Mouse (Mus musculus): ENCODE data around the gene Fam172a. TPM values are rescaled to one million over a fixed set of nuclear protein-coding genes. Genes with fewer than 3 reads are reported as not detected.
A peak's percentile ranks its signal among the peaks of the same experiment; 100 is the strongest.
"Not testable (repeated sequence)": the region's sequence is repeated elsewhere in the genome, so short reads cannot be mapped to it uniquely, and the experiment has no call there.

The Fam172a gene
- 7.6 and 7.7 TPM in 2 replicates for polyA plus RNA-seq (2015; fragmentation: Nextera tagmentation; extraction: Ambion mirVana)

DNA sequence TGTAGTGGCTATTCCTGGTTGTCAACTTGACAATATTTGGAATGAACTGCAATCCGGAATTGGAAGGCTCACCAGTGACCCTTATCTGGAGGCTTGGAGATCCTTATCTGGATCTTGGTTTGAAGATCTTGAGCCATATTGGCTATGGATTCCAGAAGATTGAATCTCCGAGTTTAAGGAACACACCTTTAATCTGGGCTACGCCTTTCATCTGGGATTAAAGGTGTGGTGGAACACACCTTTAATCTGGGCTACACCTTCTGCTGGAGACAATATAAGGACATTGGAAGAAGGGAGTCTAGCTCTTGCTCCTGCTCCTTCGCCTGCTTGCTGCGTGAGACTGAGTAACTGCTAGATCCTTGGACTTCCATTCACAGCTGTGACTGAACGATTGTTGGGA is at the start of gene Fam172a:
Fam172a (plus strand) TSS at position 301 of the 400 bp plus-strand sequence.
- WGBS (ENCODE audit: insufficient replicate concordance) = no CpG with 5 or more reads among the region's 6 CpGs

DNA sequence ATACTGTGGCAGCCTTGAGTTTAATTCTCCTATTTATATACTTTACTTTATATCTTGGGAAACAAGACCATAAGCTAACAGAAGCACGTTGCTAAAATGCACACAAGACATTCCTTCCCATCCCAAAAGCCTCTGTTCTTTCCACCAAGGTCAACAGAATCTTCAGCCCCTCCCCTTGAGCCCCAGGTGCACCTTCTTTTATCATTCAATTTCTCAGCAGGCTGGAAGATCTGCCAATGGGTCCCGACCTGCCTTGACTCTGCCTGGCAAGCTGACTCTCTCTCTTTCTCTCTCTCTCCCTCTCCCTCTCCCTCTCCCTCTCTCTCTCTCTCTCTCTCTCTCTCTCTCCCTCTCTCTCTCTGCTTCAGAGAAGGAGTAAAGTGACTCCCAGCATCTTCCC is 13.2 kb upstream of the Fam172a start:
- Histone ChIP-seq H3K36me3 (ENCODE audit: control insufficient read depth, insufficient read depth) (no peaks in the 10 kb centered on the region), H3K27me3 (ENCODE audit: control insufficient read depth, insufficient read depth, low read depth, low read length) (no peaks in the 10 kb centered on the region), H3K9me3 (replicated peaks; ENCODE audit: control insufficient read depth, low read length) (no peaks in the 10 kb centered on the region), H3K4me2 (ENCODE audit: low read depth, low read length) (no peak overlapping the region), H3K4me3 (ENCODE audit: low read depth, low read length) (no peak overlapping the region), H3K27ac (ENCODE audit: low read length) (no peak overlapping the region), H3K4me1 (ENCODE audit: control insufficient read depth, low read depth, low read length) (no peaks in the 10 kb centered on the region), H3K9ac (ENCODE audit: low read depth, low read length) (no peak overlapping the region)
- 26% methylated on average over 2 of the region's 2 CpGs for WGBS (ENCODE audit: insufficient replicate concordance)
- ATAC-seq (ENCODE audit: low read depth) = no peak

More for the DNA sequence above, at the start of gene Fam172a:
- not testable (repeated sequence) for H3K4me1 ChIP-seq (ENCODE audit: control insufficient read depth, low read depth, low read length); H3K27me3 ChIP-seq (ENCODE audit: control insufficient read depth, insufficient read depth, low read depth, low read length); H3K9me3 ChIP-seq (replicated peaks; ENCODE audit: control insufficient read depth, low read length); H3K27ac ChIP-seq (ENCODE audit: low read length); H3K4me3 ChIP-seq (ENCODE audit: low read depth, low read length); H3K4me2 ChIP-seq (ENCODE audit: low read depth, low read length); H3K9ac ChIP-seq (ENCODE audit: low read depth, low read length); H3K36me3 ChIP-seq (ENCODE audit: control insufficient read depth, insufficient read depth); ATAC-seq (ENCODE audit: low read depth)

DNA sequence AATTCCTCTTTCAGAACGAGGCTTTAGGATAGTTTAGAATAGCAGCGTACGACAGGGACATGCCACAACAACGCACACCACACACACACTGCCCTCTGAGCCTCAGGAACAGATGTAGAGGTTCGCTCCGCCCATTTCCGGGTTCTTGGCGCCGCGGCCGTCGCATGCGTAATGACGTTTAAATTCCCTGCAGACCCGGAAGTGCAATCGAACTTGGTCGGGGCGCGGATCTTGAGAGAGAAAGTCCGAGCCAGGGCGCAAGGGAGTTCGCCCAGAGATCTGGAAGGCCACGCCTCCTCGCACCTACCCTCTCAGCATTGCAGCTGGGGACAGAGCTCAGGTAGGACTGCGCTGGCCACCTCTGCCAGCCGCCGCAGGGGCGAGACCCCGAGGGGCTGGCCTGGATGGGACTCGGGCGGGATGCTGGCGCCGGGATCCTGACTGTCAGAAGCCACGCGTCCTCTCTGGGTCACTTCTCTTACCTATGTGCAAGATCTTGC is 6.7 kb downstream of the Fam172a start:
- no peaks in the 10 kb centered on the region for H3K36me3 ChIP-seq (ENCODE audit: control insufficient read depth, insufficient read depth)
- no peaks in the 10 kb centered on the region for H3K9me3 ChIP-seq (replicated peaks; ENCODE audit: control insufficient read depth, low read length)
- peak overlapping the region; percentile 62 for H3K4me2 ChIP-seq (ENCODE audit: low read depth, low read length)
- ATAC-seq (ENCODE audit: low read depth) = peak; percentile 92
- H3K27ac ChIP-seq (ENCODE audit: low read length) = 0 out of 2 replicates have a peak overlapping the region, but pooled peaks have one; percentile 27
- peaks cover 5% of the 10 kb centered on the region for H3K4me1 ChIP-seq (ENCODE audit: control insufficient read depth, low read depth, low read length)
- 0% methylated on average over 35 of the region's 35 CpGs for WGBS (ENCODE audit: insufficient replicate concordance)
- H3K9ac ChIP-seq (ENCODE audit: low read depth, low read length) = peak overlapping the region; percentile 78
- H3K27me3 ChIP-seq (ENCODE audit: control insufficient read depth, insufficient read depth, low read depth, low read length) = no peaks in the 10 kb centered on the region
- peak overlapping the region; percentile 76 for H3K4me3 ChIP-seq (ENCODE audit: low read depth, low read length)

DNA sequence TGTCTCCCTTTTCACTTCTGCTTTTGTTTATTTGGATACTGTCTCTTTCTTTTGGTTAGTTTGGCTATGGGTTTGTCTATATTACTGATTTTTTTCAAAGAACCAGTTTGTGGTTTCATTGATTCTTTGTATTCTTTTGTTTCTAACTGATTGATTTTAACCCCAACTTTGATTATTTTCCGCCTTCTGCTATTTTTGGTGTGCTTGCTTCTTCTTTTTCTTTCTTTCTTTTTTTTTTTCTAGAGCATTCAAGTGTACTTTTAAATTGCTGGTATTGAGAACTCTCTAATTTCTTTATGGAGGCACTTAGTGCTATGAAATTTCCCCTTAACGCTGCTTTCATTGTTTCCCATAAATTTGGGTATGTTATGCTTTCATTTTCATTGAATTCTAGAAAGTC is 15.7 kb downstream of the Fam172a start:
- 69% methylated on average over 2 of the region's 2 CpGs for WGBS (ENCODE audit: insufficient replicate concordance)
- no peak for ATAC-seq (ENCODE audit: low read depth)
- Histone ChIP-seq H3K4me2 (ENCODE audit: low read depth, low read length) (no peak overlapping the region), H3K4me3 (ENCODE audit: low read depth, low read length) (no peak overlapping the region), H3K9ac (ENCODE audit: low read depth, low read length) (no peak overlapping the region), H3K27ac (ENCODE audit: low read length) (no peak overlapping the region), H3K27me3 (ENCODE audit: control insufficient read depth, insufficient read depth, low read depth, low read length) (no peaks in the 10 kb centered on the region), H3K4me1 (ENCODE audit: control insufficient read depth, low read depth, low read length) (no peaks in the 10 kb centered on the region), H3K36me3 (ENCODE audit: control insufficient read depth, insufficient read depth) (no peaks in the 10 kb centered on the region), H3K9me3 (replicated peaks; ENCODE audit: control insufficient read depth, low read length) (no peaks in the 10 kb centered on the region)

DNA sequence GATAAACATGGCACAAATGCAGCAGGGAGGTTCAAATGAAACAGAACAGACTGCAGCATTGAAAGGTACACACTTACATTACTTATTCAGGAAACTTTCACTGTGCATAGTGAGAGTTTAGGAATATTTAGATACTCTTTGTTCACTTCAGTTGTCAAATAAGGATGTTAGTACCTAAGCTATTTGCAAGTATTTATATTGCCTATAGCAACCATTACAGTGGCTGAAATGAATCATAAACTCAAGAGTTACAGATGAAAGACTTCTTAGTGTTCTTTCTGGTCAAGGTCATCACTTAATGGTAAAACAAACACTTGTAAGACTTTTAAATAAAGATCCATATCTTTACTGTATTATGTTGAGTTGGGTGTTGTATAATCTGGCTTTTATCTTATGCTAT is 41.0 kb downstream of the Fam172a start:
- Histone ChIP-seq H3K9me3 (replicated peaks; ENCODE audit: control insufficient read depth, low read length) (no peaks in the 10 kb centered on the region), H3K9ac (ENCODE audit: low read depth, low read length) (no peak overlapping the region), H3K4me1 (ENCODE audit: control insufficient read depth, low read depth, low read length) (no peaks in the 10 kb centered on the region), H3K27me3 (ENCODE audit: control insufficient read depth, insufficient read depth, low read depth, low read length) (no peaks in the 10 kb centered on the region), H3K4me2 (ENCODE audit: low read depth, low read length) (no peak overlapping the region), H3K27ac (ENCODE audit: low read length) (no peak overlapping the region), H3K4me3 (ENCODE audit: low read depth, low read length) (no peak overlapping the region), H3K36me3 (ENCODE audit: control insufficient read depth, insufficient read depth) (no peaks in the 10 kb centered on the region)
- ATAC-seq (ENCODE audit: low read depth) = no peak

DNA sequence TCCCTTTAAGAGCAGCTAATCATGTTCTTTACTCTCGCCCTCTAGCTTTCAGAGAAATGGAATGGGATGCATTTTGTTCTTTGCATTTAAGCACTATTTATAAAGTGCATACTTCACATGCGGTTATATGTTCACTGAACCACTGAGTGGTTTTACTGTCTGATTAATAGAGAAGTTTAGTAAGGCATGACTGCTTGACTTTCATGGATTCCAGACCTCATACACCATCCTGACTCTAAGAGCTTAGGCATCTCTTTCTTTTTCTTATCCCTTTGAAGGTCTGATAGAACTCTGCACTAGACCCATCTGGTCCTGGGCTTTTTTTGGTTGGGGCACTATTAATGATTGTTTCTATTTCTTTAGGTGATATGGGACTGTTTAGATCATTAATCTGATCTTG is 75.8 kb downstream of the Fam172a start:
- Histone ChIP-seq H3K4me1 (ENCODE audit: control insufficient read depth, low read depth, low read length) (no peaks in the 10 kb centered on the region), H3K27ac (ENCODE audit: low read length) (no peak overlapping the region), H3K36me3 (ENCODE audit: control insufficient read depth, insufficient read depth) (no peaks in the 10 kb centered on the region), H3K27me3 (ENCODE audit: control insufficient read depth, insufficient read depth, low read depth, low read length) (no peaks in the 10 kb centered on the region), H3K9ac (ENCODE audit: low read depth, low read length) (no peak overlapping the region), H3K4me2 (ENCODE audit: low read depth, low read length) (no peak overlapping the region), H3K9me3 (replicated peaks; ENCODE audit: control insufficient read depth, low read length) (no peaks in the 10 kb centered on the region), H3K4me3 (ENCODE audit: low read depth, low read length) (no peak overlapping the region)
- 63% methylated on average over 2 of the region's 2 CpGs for WGBS (ENCODE audit: insufficient replicate concordance)
- ATAC-seq (ENCODE audit: low read depth) = no peak

DNA sequence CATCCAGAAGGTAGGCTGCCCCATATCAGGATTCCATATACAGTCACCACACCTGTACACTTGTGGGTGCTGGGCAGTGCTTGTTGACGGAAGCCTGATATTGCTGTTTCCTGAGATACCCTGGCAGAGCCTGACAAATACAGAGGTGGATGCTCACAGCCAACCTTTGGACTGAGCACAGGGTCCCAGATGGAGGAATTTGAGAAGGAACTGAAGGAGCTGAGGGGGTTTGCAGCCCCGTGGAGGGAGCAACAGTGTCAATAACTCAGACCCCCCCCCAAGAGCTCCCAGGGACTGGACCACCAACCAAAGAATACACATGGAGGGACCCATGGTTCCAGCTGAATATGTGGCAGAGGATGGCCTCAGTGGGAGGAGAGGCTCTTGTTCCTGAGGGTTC is 105.5 kb downstream of the Fam172a start:
- H3K4me2 ChIP-seq (ENCODE audit: low read depth, low read length); H3K4me1 ChIP-seq (ENCODE audit: control insufficient read depth, low read depth, low read length); H3K27me3 ChIP-seq (ENCODE audit: control insufficient read depth, insufficient read depth, low read depth, low read length); H3K9ac ChIP-seq (ENCODE audit: low read depth, low read length); H3K27ac ChIP-seq (ENCODE audit: low read length); H3K36me3 ChIP-seq (ENCODE audit: control insufficient read depth, insufficient read depth); H3K4me3 ChIP-seq (ENCODE audit: low read depth, low read length); ATAC-seq (ENCODE audit: low read depth); H3K9me3 ChIP-seq (replicated peaks; ENCODE audit: control insufficient read depth, low read length): not testable (repeated sequence)
- 75% methylated on average over 2 of the region's 2 CpGs for WGBS (ENCODE audit: insufficient replicate concordance)

DNA sequence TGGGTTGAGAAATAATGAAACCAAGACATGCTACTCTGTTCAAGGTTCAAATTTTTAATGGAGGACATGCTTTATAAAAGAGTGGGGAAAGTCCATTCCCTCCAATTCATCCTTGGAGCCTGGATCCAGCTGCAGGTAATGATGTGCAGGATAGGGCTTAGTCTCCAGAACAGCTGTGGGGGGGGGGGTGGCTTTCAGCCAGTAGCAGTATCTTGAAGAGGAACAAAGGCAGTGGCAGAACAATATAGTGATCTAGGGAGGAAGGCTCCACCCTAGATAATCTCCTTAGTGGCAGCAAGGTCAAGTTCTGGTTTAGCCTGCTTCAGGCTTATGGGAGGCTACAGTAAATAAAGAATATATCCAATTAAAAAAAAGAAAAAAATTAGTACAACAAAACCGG is 108.6 kb downstream of the Fam172a start:
- H3K9ac ChIP-seq (ENCODE audit: low read depth, low read length) = no peak overlapping the region
- no peaks in the 10 kb centered on the region for H3K27me3 ChIP-seq (ENCODE audit: control insufficient read depth, insufficient read depth, low read depth, low read length)
- WGBS (ENCODE audit: insufficient replicate concordance) = 76% methylated on average over 1 of the region's 1 CpGs
- no peaks in the 10 kb centered on the region for H3K4me1 ChIP-seq (ENCODE audit: control insufficient read depth, low read depth, low read length)
- no peak overlapping the region for H3K27ac ChIP-seq (ENCODE audit: low read length)
- H3K4me2 ChIP-seq (ENCODE audit: low read depth, low read length) = no peak overlapping the region
- H3K9me3 ChIP-seq (replicated peaks; ENCODE audit: control insufficient read depth, low read length) = no peaks in the 10 kb centered on the region
- H3K36me3 ChIP-seq (ENCODE audit: control insufficient read depth, insufficient read depth) = no peaks in the 10 kb centered on the region
- no peak for ATAC-seq (ENCODE audit: low read depth)
- H3K4me3 ChIP-seq (ENCODE audit: low read depth, low read length) = no peak overlapping the region

DNA sequence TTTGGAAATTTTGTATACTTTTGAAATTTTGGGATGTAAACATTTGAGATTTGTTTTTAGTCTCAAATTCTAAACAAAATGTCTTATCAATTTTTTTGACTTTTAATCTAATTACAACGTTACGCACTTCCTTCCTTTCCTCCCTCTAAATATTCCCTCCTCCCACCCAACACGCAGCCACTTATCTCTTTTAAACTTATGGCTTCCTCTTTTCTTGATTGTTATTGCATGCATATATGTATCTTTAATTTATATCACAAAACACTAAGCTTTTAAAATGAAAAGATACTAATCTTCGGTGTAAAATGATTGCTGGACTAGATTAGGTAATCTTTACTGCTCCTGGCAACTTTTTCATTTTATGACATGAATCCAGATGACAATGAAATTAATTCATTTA is 124.3 kb downstream of the Fam172a start:
- no peaks in the 10 kb centered on the region for H3K4me1 ChIP-seq (ENCODE audit: control insufficient read depth, low read depth, low read length)
- H3K9ac ChIP-seq (ENCODE audit: low read depth, low read length) = no peak overlapping the region
- no peaks in the 10 kb centered on the region for H3K27me3 ChIP-seq (ENCODE audit: control insufficient read depth, insufficient read depth, low read depth, low read length)
- no peak for ATAC-seq (ENCODE audit: low read depth)
- no peaks in the 10 kb centered on the region for H3K36me3 ChIP-seq (ENCODE audit: control insufficient read depth, insufficient read depth)
- no peak overlapping the region for H3K4me2 ChIP-seq (ENCODE audit: low read depth, low read length)
- H3K27ac ChIP-seq (ENCODE audit: low read length) = no peak overlapping the region
- no peak overlapping the region for H3K4me3 ChIP-seq (ENCODE audit: low read depth, low read length)
- no peaks in the 10 kb centered on the region for H3K9me3 ChIP-seq (replicated peaks; ENCODE audit: control insufficient read depth, low read length)
- WGBS (ENCODE audit: insufficient replicate concordance) = 51% methylated on average over 4 of the region's 4 CpGs
